Mouse (Mus musculus) limb, embryonic 14.5 days (tissue): ENCODE data around the gene Slco4a1. TPM values are rescaled to one million over a fixed set of nuclear protein-coding genes. Genes with fewer than 3 reads are reported as not detected.

Experiments
- ATAC-seq: fragments of 200-750 bp; cut with Nextera tagmentation; 2 replicates; pipeline ENCODE4 v1.8.0; 2017; ENCODE audit warnings: low read depth, moderate number of reproducible peaks, moderate TSS enrichment; ENCODE audit not compliant: low FRiP score
- DNase-seq: peaks from one replicate; pipeline ENCODE4 v3.0.0-alpha.2; 2015; ENCODE audit warnings: low spot score
- H3K27ac ChIP-seq: fragments of 300-500 bp; sonication (generic); replicated peaks from 2 replicates; pipeline ENCODE4 v1.5.1; 2014; ENCODE audit warnings: low read depth, mild to moderate bottlenecking, low read length, moderate library complexity, mixed read lengths
- H3K27me3 ChIP-seq: fragments of 300-500 bp; sonication (generic); 2 replicates; pipeline ENCODE4 v1.6.1; 2014; ENCODE audit warnings: low read length, mixed read lengths; ENCODE audit not compliant: control insufficient read depth, insufficient read depth
- H3K36me3 ChIP-seq: fragments of 300-500 bp; sonication (generic); 2 replicates; pipeline ENCODE4 v1.6.1; 2014; ENCODE audit warnings: mild to moderate bottlenecking, low read length, moderate library complexity, mixed read lengths; ENCODE audit not compliant: control insufficient read depth, insufficient read depth
- H3K4me1 ChIP-seq: fragments of 300-500 bp; sonication (generic); 2 replicates; pipeline ENCODE4 v1.6.1; 2014; ENCODE audit warnings: antibody characterized with exemption, low read length, mixed read lengths; ENCODE audit not compliant: control insufficient read depth, insufficient read depth
- H3K4me2 ChIP-seq: fragments of 300-500 bp; sonication (generic); replicated peaks from 2 replicates; pipeline ENCODE4 v1.6.1; 2014; ENCODE audit warnings: low read depth, mild to moderate bottlenecking, low read length, moderate library complexity; ENCODE audit not compliant: severe bottlenecking
- H3K4me3 ChIP-seq: fragments of 300-500 bp; sonication (generic); replicated peaks from 2 replicates; pipeline ENCODE4 v1.5.1; 2014; ENCODE audit warnings: low read length
- H3K9ac ChIP-seq: fragments of 300-500 bp; sonication (generic); 2 replicates; pipeline ENCODE4 v1.6.1; 2014; ENCODE audit warnings: mild to moderate bottlenecking, low read depth, low read length, moderate library complexity; ENCODE audit not compliant: severe bottlenecking
- H3K9me3 ChIP-seq: fragments of 300-500 bp; sonication (generic); 2 replicates; pipeline ENCODE4 v1.6.1; 2016; ENCODE audit warnings: low read length; ENCODE audit not compliant: control insufficient read depth
- POLR2A ChIP-seq: fragments of 200-500 bp; IDR thresholded peaks from 2 replicates; pipeline ENCODE4 v1.8.0; 2012; ENCODE audit warnings: inconsistent platforms, mild to moderate bottlenecking, moderate library complexity, borderline replicate concordance; ENCODE audit not compliant: insufficient read depth, insufficient read length; ENCODE audit errors: extremely low read depth
- WGBS: fragments of 180-500 bp; shearing (Covaris S2); extraction: QIAGEN DNeasy Blood & Tissue Kit; methylation state at CpG from one replicate; pipeline ENCODE4 v1.1.7; 2014; 5-methylcytosine and 5-hydroxymethylcytosine counted together
- polyA plus RNA-seq, 2 experiments: library from polyadenylated mRNA; depleted of rRNA in 1 of 2; stranded (reverse) in 1 of 2; unstranded in 1 of 2; fragments of >200 nt; fragmentation: Nextera tagmentation in 1 of 2; extraction: Ambion mirVana in 1 of 2; gene quantifications; 2 replicates each; pipeline versions ENCODE4 v1.2.1 to v1.2.3; 2012 to 2014

Gene Slco4a1
- polyA plus RNA-seq (2012; rRNA removed) (0.87 and 1.1 TPM in 2 replicates), polyA plus RNA-seq (2014; fragmentation: Nextera tagmentation; extraction: Ambion mirVana) (0.41 and 0.54 TPM in 2 replicates)

GRCm38 (mm10) chr2:180455723-180456698, at the start of gene Slco4a1:
Gene Slco4a1 (plus strand): TSS chr2:180456245.
- Histone ChIP-seq H3K4me1 (peaks cover 9% of the 10 kb centered on the region), H3K9me3 (no peaks in the 10 kb centered on the region), H3K4me2 (peak within 1 kb of the TSS; percentile 93), H3K27ac (no peak within 1 kb of the TSS), H3K27me3 (peaks cover 27% of the 10 kb centered on the region), H3K4me3 (peak within 1 kb of the TSS; percentile 47), H3K36me3 (no peaks in the 10 kb centered on the region), H3K9ac (peak within 1 kb of the TSS; percentile 37; the same call in 1 of the 2 replicates)
- ATAC-seq = peak; percentile 86
- WGBS = 2% methylated on average over 59 of the region's 65 CpGs
- DNase-seq = peak; percentile 45
- no peak for TF ChIP-seq POLR2A

- 19% methylated on average over 2 of the region's 2 CpGs for WGBS
Observed at GRCm38 (mm10) chr2:180408410-180408809, 47.6 kb upstream of the Slco4a1 start.

GRCm38 (mm10) chr2:180410432-180410831, 45.6 kb upstream of the Slco4a1 start:
- H3K4me3 ChIP-seq = no peak overlapping the region
- no peaks in the 10 kb centered on the region for H3K36me3 ChIP-seq
- ATAC-seq = no peak
- H3K4me1 ChIP-seq = no peaks in the 10 kb centered on the region
- H3K9ac ChIP-seq = no peak overlapping the region
- no peaks in the 10 kb centered on the region for H3K27me3 ChIP-seq
- no peak overlapping the region for H3K4me2 ChIP-seq
- H3K9me3 ChIP-seq = no peaks in the 10 kb centered on the region
- H3K27ac ChIP-seq = no peak overlapping the region
- TF ChIP-seq POLR2A = no peak
- no peak for DNase-seq
- 66% methylated on average over 8 of the region's 8 CpGs for WGBS

More at GRCm38 (mm10) chr2:180408410-180408809, 47.6 kb upstream of the Slco4a1 start:
- no peak overlapping the region for H3K9ac ChIP-seq
- no peaks in the 10 kb centered on the region for H3K27me3 ChIP-seq
- no peaks in the 10 kb centered on the region for H3K9me3 ChIP-seq
- no peak overlapping the region for H3K4me2 ChIP-seq
- no peak overlapping the region for H3K27ac ChIP-seq
- H3K36me3 ChIP-seq = no peaks in the 10 kb centered on the region
- ATAC-seq (no peak), DNase-seq (no peak)
- no peak for TF ChIP-seq POLR2A
- no peak overlapping the region for H3K4me3 ChIP-seq
- no peaks in the 10 kb centered on the region for H3K4me1 ChIP-seq

- H3K36me3 ChIP-seq = no peaks in the 10 kb centered on the region
- no peak overlapping the region for H3K9ac ChIP-seq
- no peaks in the 10 kb centered on the region for H3K9me3 ChIP-seq
- H3K4me2 ChIP-seq = no peak overlapping the region
- H3K27ac ChIP-seq = no peak overlapping the region
- WGBS = 13% methylated on average over 8 of the region's 8 CpGs
- H3K4me3 ChIP-seq = no peak overlapping the region
- no peak for ATAC-seq
- TF ChIP-seq POLR2A = no peak
- DNase-seq = peak; percentile 21
- H3K4me1 ChIP-seq = no peaks in the 10 kb centered on the region
- H3K27me3 ChIP-seq = no peaks in the 10 kb centered on the region
Observed at GRCm38 (mm10) chr2:180411013-180411412, 45.0 kb upstream of the Slco4a1 start.

- WGBS = 49% methylated on average over 3 of the region's 3 CpGs
- H3K27me3 ChIP-seq = no peaks in the 10 kb centered on the region
Observed at GRCm38 (mm10) chr2:180415627-180416026, 40.4 kb upstream of the Slco4a1 start.

More at GRCm38 (mm10) chr2:180415627-180416026, 40.4 kb upstream of the Slco4a1 start:
- no peak overlapping the region for H3K4me3 ChIP-seq
- no peak overlapping the region for H3K27ac ChIP-seq
- no peak overlapping the region for H3K9ac ChIP-seq
- no peaks in the 10 kb centered on the region for H3K9me3 ChIP-seq
- DNase-seq (no peak), ATAC-seq (no peak)
- no peaks in the 10 kb centered on the region for H3K36me3 ChIP-seq
- no peaks in the 10 kb centered on the region for H3K4me1 ChIP-seq
- no peak overlapping the region for H3K4me2 ChIP-seq
- no peak for TF ChIP-seq POLR2A
